Mouse (Mus musculus): ENCODE data around the gene Ephb4. TPM values are rescaled to one million over a fixed set of nuclear protein-coding genes. Genes with fewer than 3 reads are reported as not detected.

Gene Ephb4
- polyA plus RNA-seq, 1 experiment = 5.0 TPM

- no peak for TF ChIP-seq CTCF (IDR thresholded peaks at IDR 0.05; ENCODE audit: borderline replicate concordance, insufficient read depth, low read depth, low read length)
- DNase-seq = no peak
- 19% methylated on average over 8 of the region's 8 CpGs for WGBS
- no peak overlapping the region for H3K4me3 ChIP-seq (replicated peaks; ENCODE audit: insufficient read depth, low read depth, low read length)
- H3K27ac ChIP-seq (ENCODE audit: insufficient read depth, low read length) = no peak overlapping the region
- no peaks in the 10 kb centered on the region; the same call in 1 of the 2 replicates for H3K27me3 ChIP-seq (ENCODE audit: control insufficient read depth, insufficient read depth, low read length)
- no peaks in the 10 kb centered on the region for H3K4me1 ChIP-seq (ENCODE audit: control insufficient read depth, insufficient read depth, low read length)
These were observed 1.1 kb downstream of the Ephb4 start for GRCm38 (mm10) chr5:137351058-137351380.

- no peak for TF ChIP-seq CTCF (IDR thresholded peaks at IDR 0.05; ENCODE audit: borderline replicate concordance, insufficient read depth, low read depth, low read length)
- no peak for DNase-seq
- WGBS = 34% methylated on average over 4 of the region's 4 CpGs
- H3K4me1 ChIP-seq (ENCODE audit: control insufficient read depth, insufficient read depth, low read length) = no peaks in the 10 kb centered on the region
- no peak overlapping the region for H3K27ac ChIP-seq (ENCODE audit: insufficient read depth, low read length)
- no peaks in the 10 kb centered on the region; the same call in 1 of the 2 replicates for H3K27me3 ChIP-seq (ENCODE audit: control insufficient read depth, insufficient read depth, low read length)
- H3K4me3 ChIP-seq (replicated peaks; ENCODE audit: insufficient read depth, low read depth, low read length) = no peak overlapping the region
These were observed 1.5 kb downstream of the Ephb4 start for GRCm38 (mm10) chr5:137351394-137351793.

- 31% methylated on average over 16 of the region's 16 CpGs for WGBS
- Histone ChIP-seq H3K27me3 (ENCODE audit: control insufficient read depth, insufficient read depth, low read length) (no peaks in the 10 kb centered on the region; the same call in 1 of the 2 replicates), H3K4me1 (ENCODE audit: control insufficient read depth, insufficient read depth, low read length) (no peaks in the 10 kb centered on the region), H3K4me3 (replicated peaks; ENCODE audit: insufficient read depth, low read depth, low read length) (no peak overlapping the region), H3K27ac (ENCODE audit: insufficient read depth, low read length) (no peak overlapping the region)
- DNase-seq = no peak
- TF ChIP-seq POLR2A (IDR thresholded peaks at IDR 0.05; ENCODE audit: borderline replicate concordance, insufficient read depth, low read length) (no peak), CTCF (IDR thresholded peaks at IDR 0.05; ENCODE audit: borderline replicate concordance, insufficient read depth, low read depth, low read length) (no peak)
These were observed 2.4 kb downstream of the Ephb4 start for GRCm38 (mm10) chr5:137352011-137352975.

GRCm38 (mm10) chr5:137354091-137354490 lies 4.2 kb downstream of the Ephb4 start:
- DNase-seq = no peak
- H3K27me3 ChIP-seq (ENCODE audit: control insufficient read depth, insufficient read depth, low read length) = no peaks in the 10 kb centered on the region
- H3K4me1 ChIP-seq (ENCODE audit: control insufficient read depth, insufficient read depth, low read length) = no peaks in the 10 kb centered on the region
- H3K4me3 ChIP-seq (replicated peaks; ENCODE audit: insufficient read depth, low read depth, low read length) = no peak overlapping the region
- 80% methylated on average over 17 of the region's 17 CpGs for WGBS
- H3K27ac ChIP-seq (ENCODE audit: insufficient read depth, low read length) = no peak overlapping the region
- TF ChIP-seq POLR2A (IDR thresholded peaks at IDR 0.05; ENCODE audit: borderline replicate concordance, insufficient read depth, low read length) = no peak

- Histone ChIP-seq H3K4me3 (replicated peaks; ENCODE audit: insufficient read depth, low read depth, low read length) (no peak overlapping the region), H3K27me3 (ENCODE audit: control insufficient read depth, insufficient read depth, low read length) (no peaks in the 10 kb centered on the region), H3K4me1 (ENCODE audit: control insufficient read depth, insufficient read depth, low read length) (no peaks in the 10 kb centered on the region), H3K27ac (ENCODE audit: insufficient read depth, low read length) (no peak overlapping the region)
- DNase-seq = no peak
- 45% methylated on average over 7 of the region's 7 CpGs for WGBS
- TF ChIP-seq CTCF (IDR thresholded peaks at IDR 0.05; ENCODE audit: borderline replicate concordance, insufficient read depth, low read depth, low read length) (no peak), POLR2A (IDR thresholded peaks at IDR 0.05; ENCODE audit: borderline replicate concordance, insufficient read depth, low read length) (no peak)
These were observed 8.5 kb downstream of the Ephb4 start for GRCm38 (mm10) chr5:137358382-137358781.

- no peak for TF ChIP-seq CTCF (IDR thresholded peaks at IDR 0.05; ENCODE audit: borderline replicate concordance, insufficient read depth, low read depth, low read length)
- no peak for TF ChIP-seq POLR2A (IDR thresholded peaks at IDR 0.05; ENCODE audit: borderline replicate concordance, insufficient read depth, low read length)
- no peak for DNase-seq
- Histone ChIP-seq H3K27me3 (ENCODE audit: control insufficient read depth, insufficient read depth, low read length) (no peaks in the 10 kb centered on the region), H3K4me1 (ENCODE audit: control insufficient read depth, insufficient read depth, low read length) (no peaks in the 10 kb centered on the region), H3K4me3 (replicated peaks; ENCODE audit: insufficient read depth, low read depth, low read length) (no peak overlapping the region), H3K27ac (ENCODE audit: insufficient read depth, low read length) (no peak overlapping the region)
- WGBS = 89% methylated on average over 11 of the region's 11 CpGs
These were observed 19.8 kb downstream of the Ephb4 start for GRCm38 (mm10) chr5:137369665-137370064.

- TF ChIP-seq POLR2A (IDR thresholded peaks at IDR 0.05; ENCODE audit: borderline replicate concordance, insufficient read depth, low read length) (no peak), CTCF (IDR thresholded peaks at IDR 0.05; ENCODE audit: borderline replicate concordance, insufficient read depth, low read depth, low read length) (no peak)
- Histone ChIP-seq H3K4me1 (ENCODE audit: control insufficient read depth, insufficient read depth, low read length) (no peaks in the 10 kb centered on the region), H3K27ac (ENCODE audit: insufficient read depth, low read length) (no peak overlapping the region), H3K4me3 (replicated peaks; ENCODE audit: insufficient read depth, low read depth, low read length) (no peak overlapping the region), H3K27me3 (ENCODE audit: control insufficient read depth, insufficient read depth, low read length) (no peaks in the 10 kb centered on the region)
- no peak for DNase-seq
- 49% methylated on average over 12 of the region's 12 CpGs for WGBS
These were observed 23.6 kb downstream of the Ephb4 start for GRCm38 (mm10) chr5:137373371-137373950.

GRCm38 (mm10) chr5:137374521-137375080 lies 24.7 kb downstream of the Ephb4 start:
- Histone ChIP-seq H3K4me1 (ENCODE audit: control insufficient read depth, insufficient read depth, low read length) (no peaks in the 10 kb centered on the region), H3K27ac (ENCODE audit: insufficient read depth, low read length) (no peak overlapping the region), H3K4me3 (replicated peaks; ENCODE audit: insufficient read depth, low read depth, low read length) (no peak overlapping the region), H3K27me3 (ENCODE audit: control insufficient read depth, insufficient read depth, low read length) (no peaks in the 10 kb centered on the region)
- WGBS = 62% methylated on average over 4 of the region's 4 CpGs
- no peak for TF ChIP-seq POLR2A (IDR thresholded peaks at IDR 0.05; ENCODE audit: borderline replicate concordance, insufficient read depth, low read length)
- no peak for TF ChIP-seq CTCF (IDR thresholded peaks at IDR 0.05; ENCODE audit: borderline replicate concordance, insufficient read depth, low read depth, low read length)
- no peak for DNase-seq
